Mouse (Mus musculus): ENCODE measurements around the gene Metap2. TPM values are rescaled to one million over a fixed set of nuclear protein-coding genes. Genes with fewer than 3 reads are reported as not detected.

The Metap2 gene
- polyA plus RNA-seq, 1 experiment = 171 TPM

DNA sequence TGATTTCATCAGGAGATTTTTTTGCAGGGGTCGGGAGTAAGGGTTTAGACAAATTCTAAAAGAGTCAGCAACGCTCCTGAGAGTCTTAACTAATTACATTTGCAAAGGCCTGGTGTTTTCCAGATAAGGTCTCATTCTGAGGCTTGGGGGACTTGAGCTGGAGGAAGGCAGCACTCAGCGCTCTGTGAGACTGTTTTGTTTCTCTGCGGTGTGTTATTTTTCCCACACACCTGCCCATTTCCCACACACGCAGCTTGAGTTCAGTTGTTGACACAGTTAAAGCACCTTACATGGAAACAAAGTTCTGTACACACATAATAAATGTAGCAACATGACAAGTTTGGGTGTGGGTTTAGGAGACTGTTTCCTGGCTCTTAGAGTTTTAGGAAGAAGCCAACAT is 35.1 kb upstream of the Metap2 start:
- Histone ChIP-seq H3K36me3 (ENCODE audit: control insufficient read depth, insufficient read depth) (no peaks in the 10 kb centered on the region), H3ac (ENCODE audit: control insufficient read depth, insufficient read length) (no peak overlapping the region), H3K79me2 (ENCODE audit: control insufficient read depth, insufficient read depth) (no peaks in the 10 kb centered on the region), H3K4me3 (no peak overlapping the region), H3K4me2 (ENCODE audit: low read depth) (no peak overlapping the region), H3K27me3 (ENCODE audit: control insufficient read depth, insufficient read depth, insufficient read length) (no peaks in the 10 kb centered on the region)
- no peak for TF ChIP-seq MYOD1 (IDR thresholded peaks at IDR 0.05; ENCODE audit: control insufficient read depth in 1 of 3, insufficient read length in 2 of 3, low read depth in 2 of 3)
- no peak for TF ChIP-seq REST (IDR thresholded peaks at IDR 0.05; ENCODE audit: insufficient read depth, insufficient read length)
- TF ChIP-seq TCF3 (IDR thresholded peaks at IDR 0.05; ENCODE audit: insufficient read length, low read depth) = no peak
- TF ChIP-seq SRF (IDR thresholded peaks at IDR 0.05; ENCODE audit: control insufficient read depth, insufficient read length, low read depth) = no peak
- TF ChIP-seq MYOG (IDR thresholded peaks at IDR 0.05; ENCODE audit: control insufficient read depth in 1 of 3, insufficient read depth in 1 of 3, insufficient read length in 2 of 3, low read depth in 2 of 3) = no peak
- TF ChIP-seq TCF12 (IDR thresholded peaks at IDR 0.05; ENCODE audit: insufficient read depth, poor library complexity, severe bottlenecking) = no peak
- TF ChIP-seq POLR2AphosphoS2 (IDR thresholded peaks at IDR 0.05; ENCODE audit: insufficient read length, low read depth) = no peak
- no peak for TF ChIP-seq POLR2A (IDR thresholded peaks at IDR 0.05; ENCODE audit: insufficient read length, low read depth)
- TF ChIP-seq E2F4 (IDR thresholded peaks at IDR 0.05; ENCODE audit: insufficient read depth) = no peak
- no peak for TF ChIP-seq CEBPB (IDR thresholded peaks at IDR 0.05; ENCODE audit: insufficient read depth, poor library complexity, severe bottlenecking)
- no peak for TF ChIP-seq USF1 (IDR thresholded peaks at IDR 0.05; ENCODE audit: low read depth)
- TF ChIP-seq MAX (IDR thresholded peaks at IDR 0.05; ENCODE audit: low read depth) = no peak

DNA sequence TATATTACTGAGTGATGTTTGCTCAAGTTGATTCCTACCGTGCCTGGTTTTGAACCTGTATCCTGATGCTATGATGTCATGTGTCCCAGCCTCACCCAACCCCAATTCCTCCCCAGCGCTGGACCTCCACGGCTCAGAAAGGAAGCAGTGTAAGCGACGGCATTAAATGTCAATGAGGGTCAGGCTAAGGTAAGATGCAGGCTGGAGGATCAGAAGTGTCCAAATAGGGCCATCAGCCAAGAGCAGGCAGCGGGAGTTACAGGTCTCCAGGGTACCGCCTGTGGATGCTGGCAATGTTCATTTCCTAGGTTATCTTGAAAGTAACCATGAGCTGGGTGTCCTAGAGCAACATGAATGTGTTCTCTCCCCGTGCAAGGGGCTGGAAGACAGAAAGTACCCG is 34.5 kb upstream of the Metap2 start:
- Histone ChIP-seq H3K36me3 (ENCODE audit: control insufficient read depth, insufficient read depth) (no peaks in the 10 kb centered on the region), H3K4me3 (no peak overlapping the region), H3K79me2 (ENCODE audit: control insufficient read depth, insufficient read depth) (no peaks in the 10 kb centered on the region), H3K4me2 (ENCODE audit: low read depth) (no peak overlapping the region), H3ac (ENCODE audit: control insufficient read depth, insufficient read length) (no peak overlapping the region), H3K27me3 (ENCODE audit: control insufficient read depth, insufficient read depth, insufficient read length) (no peaks in the 10 kb centered on the region)
- no peak for TF ChIP-seq POLR2AphosphoS2 (IDR thresholded peaks at IDR 0.05; ENCODE audit: insufficient read length, low read depth)
- no peak for TF ChIP-seq SRF (IDR thresholded peaks at IDR 0.05; ENCODE audit: control insufficient read depth, insufficient read length, low read depth)
- no peak for TF ChIP-seq USF1 (IDR thresholded peaks at IDR 0.05; ENCODE audit: low read depth)
- no peak for TF ChIP-seq REST (IDR thresholded peaks at IDR 0.05; ENCODE audit: insufficient read depth, insufficient read length)

DNA sequence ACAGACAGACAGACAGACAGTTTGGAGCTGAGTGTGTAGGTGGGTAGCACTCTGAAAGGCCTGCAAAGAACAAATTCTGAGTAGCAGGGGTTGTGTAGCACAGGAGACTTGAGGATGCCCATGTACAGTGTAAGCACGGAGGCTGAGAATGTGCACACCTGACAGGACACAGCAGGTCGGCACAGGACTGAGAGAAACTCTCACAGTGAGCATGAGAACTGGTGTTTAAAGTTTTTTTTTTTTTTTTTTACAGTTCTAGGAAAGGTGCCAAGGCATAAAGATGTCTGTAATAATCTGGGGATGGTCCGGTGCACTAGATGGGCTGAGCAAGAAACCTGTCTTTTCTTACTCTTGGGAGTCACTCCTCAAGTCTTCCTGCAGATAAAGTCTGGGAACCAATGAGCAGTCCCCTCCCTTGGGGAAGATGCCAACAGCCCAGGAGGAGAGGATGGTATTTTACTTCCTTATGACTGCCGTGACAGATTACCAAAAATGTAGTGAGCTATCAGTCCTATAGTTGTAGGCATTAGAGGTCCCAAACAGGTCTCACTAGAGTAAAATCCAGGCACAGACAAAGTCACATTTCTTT is 33.4 kb upstream of the Metap2 start:
- no peak overlapping the region for H3K4me2 ChIP-seq (ENCODE audit: low read depth)
- TF ChIP-seq TCF12 (IDR thresholded peaks at IDR 0.05; ENCODE audit: insufficient read depth, poor library complexity, severe bottlenecking) (no peak), E2F4 (IDR thresholded peaks at IDR 0.05; ENCODE audit: insufficient read depth) (no peak), REST (IDR thresholded peaks at IDR 0.05; ENCODE audit: insufficient read depth, insufficient read length) (no peak), MYOD1 (IDR thresholded peaks at IDR 0.05; ENCODE audit: control insufficient read depth in 1 of 3, insufficient read length in 2 of 3, low read depth in 2 of 3) (no peak), TCF3 (IDR thresholded peaks at IDR 0.05; ENCODE audit: insufficient read length, low read depth) (no peak), CEBPB (IDR thresholded peaks at IDR 0.05; ENCODE audit: insufficient read depth, poor library complexity, severe bottlenecking) (no peak), POLR2A (IDR thresholded peaks at IDR 0.05; ENCODE audit: insufficient read length, low read depth) (no peak), USF1 (IDR thresholded peaks at IDR 0.05; ENCODE audit: low read depth) (no peak), MYOG (IDR thresholded peaks at IDR 0.05; ENCODE audit: control insufficient read depth in 1 of 3, insufficient read depth in 1 of 3, insufficient read length in 2 of 3, low read depth in 2 of 3) (no peak), POLR2AphosphoS2 (IDR thresholded peaks at IDR 0.05; ENCODE audit: insufficient read length, low read depth) (no peak), MAX (IDR thresholded peaks at IDR 0.05; ENCODE audit: low read depth) (no peak), SRF (IDR thresholded peaks at IDR 0.05; ENCODE audit: control insufficient read depth, insufficient read length, low read depth) (no peak)
- H3K79me2 ChIP-seq (ENCODE audit: control insufficient read depth, insufficient read depth) = no peaks in the 10 kb centered on the region
- no peaks in the 10 kb centered on the region for H3K27me3 ChIP-seq (ENCODE audit: control insufficient read depth, insufficient read depth, insufficient read length)
- no peak overlapping the region for H3ac ChIP-seq (ENCODE audit: control insufficient read depth, insufficient read length)
- H3K4me3 ChIP-seq = no peak overlapping the region
- H3K36me3 ChIP-seq (ENCODE audit: control insufficient read depth, insufficient read depth) = no peaks in the 10 kb centered on the region

DNA sequence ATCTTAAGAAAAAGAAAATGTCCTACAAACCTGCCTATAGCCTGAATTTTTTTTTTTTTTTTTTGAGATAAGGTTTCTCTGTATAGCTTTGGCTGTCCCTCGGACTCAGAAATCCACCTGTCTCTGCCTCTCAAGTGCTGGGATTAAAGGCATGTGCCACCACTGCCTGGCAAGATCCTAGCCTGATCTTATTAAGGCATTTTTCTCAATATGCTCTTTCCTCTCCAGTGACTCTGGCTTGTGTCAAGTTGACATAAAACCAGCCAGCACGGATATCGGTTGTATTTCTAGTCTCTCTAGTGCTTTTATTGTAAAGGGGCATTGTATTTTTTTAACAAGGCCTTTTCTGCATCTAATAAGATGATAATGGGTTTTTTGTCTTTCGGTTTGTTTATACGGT is 27.8 kb upstream of the Metap2 start:
- Histone ChIP-seq H3ac (ENCODE audit: control insufficient read depth, insufficient read length) (no peak overlapping the region), H3K27me3 (ENCODE audit: control insufficient read depth, insufficient read depth, insufficient read length) (no peaks in the 10 kb centered on the region), H3K36me3 (ENCODE audit: control insufficient read depth, insufficient read depth) (no peaks in the 10 kb centered on the region), H3K79me2 (ENCODE audit: control insufficient read depth, insufficient read depth) (no peaks in the 10 kb centered on the region), H3K4me2 (ENCODE audit: low read depth) (no peak overlapping the region), H3K4me3 (no peak overlapping the region)
- TF ChIP-seq SRF (IDR thresholded peaks at IDR 0.05; ENCODE audit: control insufficient read depth, insufficient read length, low read depth) (no peak), MYOG (IDR thresholded peaks at IDR 0.05; ENCODE audit: control insufficient read depth in 1 of 3, insufficient read depth in 1 of 3, insufficient read length in 2 of 3, low read depth in 2 of 3) (no peak), REST (IDR thresholded peaks at IDR 0.05; ENCODE audit: insufficient read depth, insufficient read length) (no peak), MYOD1 (IDR thresholded peaks at IDR 0.05; ENCODE audit: control insufficient read depth in 1 of 3, insufficient read length in 2 of 3, low read depth in 2 of 3) (no peak), POLR2AphosphoS2 (IDR thresholded peaks at IDR 0.05; ENCODE audit: insufficient read length, low read depth) (no peak), POLR2A (IDR thresholded peaks at IDR 0.05; ENCODE audit: insufficient read length, low read depth) (no peak), USF1 (IDR thresholded peaks at IDR 0.05; ENCODE audit: low read depth) (no peak), E2F4 (IDR thresholded peaks at IDR 0.05; ENCODE audit: insufficient read depth) (no peak), CEBPB (IDR thresholded peaks at IDR 0.05; ENCODE audit: insufficient read depth, poor library complexity, severe bottlenecking) (no peak), MAX (IDR thresholded peaks at IDR 0.05; ENCODE audit: low read depth) (no peak)

DNA sequence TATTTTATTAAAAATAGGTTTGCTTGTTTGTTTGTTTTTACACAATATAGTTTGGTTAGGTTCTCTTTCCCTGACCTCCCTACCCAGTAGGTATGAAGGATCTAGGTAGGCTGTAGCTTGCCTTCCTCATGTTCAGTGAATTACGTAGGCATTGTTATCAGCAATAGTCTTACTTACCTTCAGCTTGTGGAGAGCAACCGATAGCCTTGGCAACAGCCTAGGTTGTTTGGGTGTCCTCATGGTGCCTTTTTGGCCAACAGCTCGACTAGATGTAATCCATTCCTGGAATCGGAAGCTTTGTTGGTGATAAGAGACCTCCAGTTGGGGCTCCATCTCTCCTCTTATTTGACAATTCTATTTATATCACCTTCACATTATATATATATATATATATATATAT is 24.3 kb upstream of the Metap2 start:
- no peaks in the 10 kb centered on the region for H3K27me3 ChIP-seq (ENCODE audit: control insufficient read depth, insufficient read depth, insufficient read length)
- no peak overlapping the region for H3K4me3 ChIP-seq
- TF ChIP-seq POLR2AphosphoS2 (IDR thresholded peaks at IDR 0.05; ENCODE audit: insufficient read length, low read depth) (no peak), TCF12 (IDR thresholded peaks at IDR 0.05; ENCODE audit: insufficient read depth, poor library complexity, severe bottlenecking) (no peak), SRF (IDR thresholded peaks at IDR 0.05; ENCODE audit: control insufficient read depth, insufficient read length, low read depth) (no peak), MYOG (IDR thresholded peaks at IDR 0.05; ENCODE audit: control insufficient read depth in 1 of 3, insufficient read depth in 1 of 3, insufficient read length in 2 of 3, low read depth in 2 of 3) (no peak), E2F4 (IDR thresholded peaks at IDR 0.05; ENCODE audit: insufficient read depth) (no peak), TCF3 (IDR thresholded peaks at IDR 0.05; ENCODE audit: insufficient read length, low read depth) (no peak), POLR2A (IDR thresholded peaks at IDR 0.05; ENCODE audit: insufficient read length, low read depth) (no peak), USF1 (IDR thresholded peaks at IDR 0.05; ENCODE audit: low read depth) (no peak), MAX (IDR thresholded peaks at IDR 0.05; ENCODE audit: low read depth) (no peak), MYOD1 (IDR thresholded peaks at IDR 0.05; ENCODE audit: control insufficient read depth in 1 of 3, insufficient read length in 2 of 3, low read depth in 2 of 3) (no peak), CEBPB (IDR thresholded peaks at IDR 0.05; ENCODE audit: insufficient read depth, poor library complexity, severe bottlenecking) (no peak)
- H3ac ChIP-seq (ENCODE audit: control insufficient read depth, insufficient read length) = no peak overlapping the region
- no peaks in the 10 kb centered on the region for H3K79me2 ChIP-seq (ENCODE audit: control insufficient read depth, insufficient read depth)
- no peak overlapping the region for H3K4me2 ChIP-seq (ENCODE audit: low read depth)
- H3K36me3 ChIP-seq (ENCODE audit: control insufficient read depth, insufficient read depth) = no peaks in the 10 kb centered on the region
